Mouse (Mus musculus) heart, postnatal 25 days (tissue): ENCODE results near the gene Dnmt3b. TPM values are rescaled to one million over a fixed set of nuclear protein-coding genes. Genes with fewer than 3 reads are reported as not detected.
A peak's percentile ranks its signal among the peaks of the same experiment; 100 is the strongest.

Experiments used
- DNase-seq: peaks from one replicate; pipeline ENCODE4 v3.0.0; 2022; ENCODE audit warnings: low spot score
- intact Hi-C: fragments of 180-260 bp; cut with DNase I; formaldehyde crosslinking; loops from one replicate; pipeline ENCODE4 v1.15.1; 2025
- total RNA-seq, 2 experiments: library from RNA; stranded (reverse); gene quantifications; 2 replicates each; pipeline ENCODE4 v1.2.3; 2021

Dnmt3b gene
- 1 to 10 TPM; 1.3 to 1.4 TPM for total RNA-seq

DNA sequence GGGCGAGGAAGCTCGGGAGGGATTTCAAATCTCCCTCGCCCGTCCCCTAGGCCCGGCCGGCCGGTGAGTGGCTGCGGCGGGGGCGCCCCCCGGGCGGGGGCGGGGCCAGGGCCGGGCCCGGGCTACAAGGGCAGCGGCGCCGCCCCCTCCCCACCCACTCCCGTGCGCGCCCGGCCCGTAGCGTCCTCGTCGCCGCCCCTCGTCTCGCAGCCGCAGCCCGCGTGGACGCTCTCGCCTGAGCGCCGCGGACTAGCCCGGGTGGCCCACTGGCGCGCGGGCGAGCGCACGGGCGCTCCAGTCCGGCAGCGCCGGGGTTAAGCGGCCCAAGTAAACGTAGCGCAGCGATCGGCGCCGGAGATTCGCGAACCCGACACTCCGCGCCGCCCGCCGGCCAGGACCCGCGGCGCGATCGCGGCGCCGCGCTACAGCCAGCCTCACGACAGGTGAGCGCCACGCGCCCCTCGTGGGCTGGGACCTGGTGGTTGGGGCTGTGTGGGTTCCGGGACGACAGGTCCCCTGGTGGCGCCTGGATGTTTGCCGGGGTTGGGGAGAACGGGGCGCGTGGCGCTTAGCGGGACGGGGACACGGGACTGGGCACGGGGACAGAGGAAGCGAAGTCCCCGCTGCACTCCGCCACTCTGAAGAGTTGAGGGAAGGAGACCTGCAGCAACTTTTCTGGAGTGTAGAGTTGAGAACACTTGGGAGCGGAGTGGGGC is at the start of gene Dnmt3b:
Gene Dnmt3b (plus strand): TSS at position 153 of the 716 bp plus-strand sequence.
- peak; percentile 33 for DNase-seq
- intact Hi-C loops: loop anchor here (1.0 kb wide), 1 partner anchor 16 kb away; no protein-coding TSS in a partner anchor

DNA sequence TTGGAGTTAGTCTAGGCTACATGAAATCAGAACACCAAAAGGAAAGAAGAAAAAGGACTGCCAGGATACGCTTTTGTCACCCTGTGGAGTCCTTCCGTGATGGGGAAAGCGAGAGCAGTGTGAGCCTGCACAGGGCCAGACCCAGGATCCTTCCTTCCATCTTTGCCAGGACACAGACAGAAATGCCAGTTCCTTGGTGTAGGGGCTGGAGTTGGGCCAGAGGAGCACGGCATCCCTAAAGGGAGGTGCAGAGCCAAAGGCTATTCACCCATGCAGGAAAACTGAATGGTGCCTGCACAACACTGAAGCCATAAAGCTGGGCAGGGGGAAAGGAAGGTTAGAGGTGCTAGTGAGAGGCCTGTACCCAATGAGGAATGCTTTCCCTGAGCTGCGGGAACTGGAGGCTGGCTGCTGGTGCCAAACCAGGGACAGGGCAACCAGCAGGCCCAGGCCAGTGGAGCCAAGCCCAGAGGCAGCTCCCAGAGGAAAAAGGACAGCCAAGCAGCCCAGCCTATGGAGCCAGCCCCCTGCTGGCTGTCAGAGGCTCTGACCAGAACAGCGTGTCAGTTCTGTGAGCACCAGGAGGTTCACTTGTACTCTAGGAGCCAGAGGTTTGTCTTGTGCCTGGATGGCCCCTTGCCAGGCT is 49.1 kb upstream of the Dnmt3b start:
- peak; percentile 37 for DNase-seq
- intact Hi-C loops: no loop called here

DNA sequence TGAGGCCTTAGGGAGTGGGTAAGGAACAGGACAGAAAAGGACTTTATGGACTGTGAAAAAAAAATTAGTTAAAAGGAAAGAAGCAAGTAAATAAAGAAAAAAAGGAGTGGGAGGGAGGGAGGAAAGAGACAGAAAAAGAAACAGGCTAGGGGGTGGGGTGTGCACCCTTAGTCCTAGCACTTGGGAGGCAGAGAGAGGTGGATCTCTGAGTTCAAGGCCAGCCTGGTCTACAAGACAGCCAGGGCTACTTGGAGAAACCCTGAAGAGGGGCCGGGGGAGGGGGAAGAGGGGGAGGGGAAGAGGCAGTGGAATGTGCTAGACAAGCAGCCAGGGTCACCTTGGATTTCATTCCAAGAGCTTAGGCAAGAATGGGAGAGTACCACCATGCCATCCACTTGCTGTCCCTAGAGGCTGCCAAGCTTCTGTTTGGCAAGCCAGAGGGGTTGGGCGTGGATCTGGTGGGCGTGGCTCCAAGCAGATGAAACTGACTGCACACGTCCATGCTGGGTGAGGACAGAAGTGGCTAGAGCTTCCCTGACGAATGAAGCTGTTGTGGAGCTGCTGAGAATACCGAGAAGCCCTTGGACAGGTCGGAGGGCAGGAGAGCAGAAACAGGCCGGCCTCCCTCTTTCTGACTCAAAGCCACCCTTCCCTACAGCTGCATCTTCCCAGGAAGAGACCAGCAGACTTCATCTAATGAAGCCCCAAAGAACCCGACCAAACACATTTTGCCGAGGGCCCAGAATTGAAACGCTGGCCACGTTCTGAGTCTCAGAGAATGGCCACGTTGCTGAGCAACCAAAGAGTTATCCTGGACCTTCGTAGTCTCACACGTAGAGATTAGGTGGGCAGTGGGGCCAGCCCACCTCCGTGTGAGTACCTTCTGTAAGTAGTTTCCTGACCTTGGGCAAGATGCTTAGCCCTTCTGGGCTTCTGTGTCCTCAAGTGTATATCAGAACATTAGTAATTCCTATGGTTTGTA is 48.3 kb upstream of the Dnmt3b start:
- DNase-seq: no peak
- intact Hi-C loops: no loop called here

DNA sequence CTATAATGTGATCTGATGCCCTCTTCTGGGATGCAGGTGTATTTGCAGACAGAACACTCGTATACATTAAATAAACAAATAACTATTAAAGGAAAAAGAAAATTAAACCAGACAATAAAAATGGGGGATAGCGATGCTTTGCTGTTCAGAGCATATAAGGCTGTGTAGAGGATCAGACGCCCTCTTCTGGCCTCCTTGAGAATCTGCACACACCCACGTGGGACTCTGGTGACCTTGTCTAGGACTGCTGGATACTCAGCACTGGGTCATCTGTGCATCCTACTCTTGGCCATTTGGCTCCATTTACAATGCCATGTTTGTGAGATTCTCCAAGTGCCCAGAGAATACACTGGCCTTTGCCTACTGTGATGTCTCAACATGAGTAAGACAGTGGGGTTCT is 45.5 kb upstream of the Dnmt3b start:
- no peak for DNase-seq
- intact Hi-C loops: no loop called here

DNA sequence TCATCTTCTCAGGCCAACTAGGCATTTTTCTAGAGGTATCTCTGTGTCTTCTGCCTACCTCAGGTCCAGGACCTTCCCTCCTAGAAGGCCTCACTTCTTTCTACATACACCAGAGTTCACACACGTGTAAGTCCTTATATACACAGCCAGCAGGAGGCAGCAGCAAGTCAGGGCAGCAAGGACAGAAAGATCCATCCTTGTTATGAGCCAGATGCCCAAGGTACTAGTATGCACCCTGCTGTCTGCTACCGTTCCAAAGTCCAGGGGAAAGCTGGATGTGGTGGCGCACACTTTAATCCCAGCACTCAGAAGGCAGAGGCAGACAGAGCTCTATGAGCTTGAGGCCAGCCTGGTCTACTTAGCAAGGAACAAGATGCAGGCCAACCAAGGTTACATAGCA is 42.8 kb upstream of the Dnmt3b start:
- DNase-seq: no peak
- intact Hi-C loops: no loop called here

DNA sequence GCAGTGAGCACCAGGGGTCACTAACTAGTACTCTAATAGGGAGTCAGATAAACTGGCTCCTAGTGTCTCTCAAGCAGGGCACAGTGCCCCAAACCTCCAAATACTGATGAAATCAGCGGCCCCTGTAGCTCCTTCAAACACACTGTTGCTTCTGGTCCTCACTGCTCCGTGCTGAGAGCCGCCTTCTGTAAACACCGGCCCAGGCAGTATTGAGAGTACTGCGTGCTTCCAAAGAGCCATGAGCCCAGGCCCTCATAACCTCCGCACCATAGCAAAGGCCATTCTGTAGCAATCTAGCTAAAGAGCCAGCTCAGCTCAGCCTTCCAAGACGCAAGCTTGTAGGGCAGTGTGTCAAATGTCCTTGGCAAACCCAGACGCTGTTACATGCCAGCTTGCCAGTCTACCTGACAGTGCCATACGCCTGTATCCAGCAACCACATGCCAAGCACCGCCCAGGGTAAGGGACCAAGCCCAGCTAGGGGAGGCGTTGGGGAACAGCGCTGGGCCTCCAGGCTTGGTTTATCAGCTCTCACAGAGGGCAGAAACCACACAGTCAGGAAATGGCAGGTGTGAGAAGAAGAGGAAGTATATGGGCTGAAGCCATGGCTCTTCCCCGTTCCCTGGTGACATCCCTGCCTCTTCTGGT is 41.3 kb upstream of the Dnmt3b start:
- intact Hi-C loops: no loop called here
- DNase-seq: peak; percentile 21

DNA sequence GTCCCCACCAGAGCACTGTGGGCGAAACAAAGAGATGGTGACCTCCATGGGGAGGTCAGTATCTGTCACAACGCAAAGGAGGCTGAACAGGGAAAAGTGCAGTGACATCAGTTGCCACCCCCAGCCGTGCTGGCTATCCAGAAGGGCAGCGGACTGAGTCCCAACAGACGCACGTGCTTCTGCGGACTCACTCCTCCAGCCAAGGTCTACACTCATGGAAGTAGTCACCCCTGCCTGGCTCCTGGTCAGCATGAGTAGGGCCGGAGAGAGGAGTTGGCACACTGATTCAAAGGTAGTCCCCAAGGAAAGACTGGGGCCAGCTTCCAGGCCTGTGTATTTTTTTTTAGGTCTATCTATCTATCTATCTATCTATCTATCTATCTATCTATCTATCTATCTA is 40.2 kb upstream of the Dnmt3b start:
- intact Hi-C loops: no loop called here
- DNase-seq: no peak

DNA sequence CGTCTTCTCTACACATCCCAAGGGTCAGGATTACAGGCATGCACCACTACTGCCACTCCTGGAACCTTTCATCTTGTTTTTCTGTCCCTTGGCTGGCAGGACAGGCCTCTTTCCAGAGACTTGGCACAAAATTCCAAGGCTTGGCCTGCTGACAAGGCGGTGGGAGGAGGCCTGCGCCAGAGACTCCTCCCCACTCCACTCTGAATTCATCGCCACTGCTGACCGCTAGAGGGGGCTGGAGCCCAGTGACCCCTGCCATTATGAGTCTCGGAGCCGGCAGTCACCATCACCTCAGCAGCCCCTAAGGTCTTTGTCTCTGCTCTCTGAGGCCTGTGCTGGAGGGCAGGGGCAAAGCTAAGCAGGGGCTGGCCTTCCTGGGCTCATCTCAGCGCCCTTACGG is 39.7 kb upstream of the Dnmt3b start:
- intact Hi-C loops: no loop called here
- DNase-seq: peak; percentile 71

DNA sequence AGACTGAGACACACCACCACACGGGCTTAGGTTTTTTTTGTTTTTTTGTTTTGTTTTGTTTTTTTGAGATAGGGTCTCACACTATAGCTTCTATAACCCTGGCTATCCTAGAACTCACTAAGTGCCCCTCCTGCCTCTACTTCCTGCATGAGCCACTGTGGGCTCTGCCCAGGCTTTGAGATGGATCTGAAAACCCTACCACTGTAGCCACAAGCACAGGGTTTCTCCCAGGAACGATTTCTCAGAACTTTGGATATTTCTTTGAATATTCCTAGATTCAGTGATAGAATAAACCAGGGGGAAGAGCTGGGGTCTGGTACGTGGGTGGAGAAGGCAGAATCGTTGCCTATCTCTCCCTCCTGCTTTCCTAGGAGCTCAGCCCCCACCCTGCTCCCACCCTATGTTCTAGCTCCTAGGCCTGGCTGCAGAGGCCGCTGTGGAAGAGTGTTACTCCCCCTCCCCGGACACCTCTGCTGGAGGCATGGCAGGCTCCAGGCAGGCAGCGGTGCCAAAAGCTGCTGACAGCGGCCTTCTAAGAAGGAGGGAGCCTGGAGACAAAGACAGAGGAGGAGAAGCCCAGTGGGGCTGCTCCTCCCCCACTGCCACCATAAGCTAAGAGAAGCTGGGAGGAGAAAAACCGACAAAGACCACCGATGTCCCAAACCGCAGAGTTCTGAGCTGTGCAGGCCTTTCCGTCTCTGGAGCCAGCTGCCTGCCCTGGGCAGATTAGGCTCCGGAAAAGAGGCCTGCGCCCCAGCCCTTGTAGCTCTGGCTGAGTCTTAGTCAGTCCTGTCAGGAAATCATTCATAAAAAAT is 38.6 kb upstream of the Dnmt3b start:
- intact Hi-C loops: no loop called here
- DNase-seq: no peak

DNA sequence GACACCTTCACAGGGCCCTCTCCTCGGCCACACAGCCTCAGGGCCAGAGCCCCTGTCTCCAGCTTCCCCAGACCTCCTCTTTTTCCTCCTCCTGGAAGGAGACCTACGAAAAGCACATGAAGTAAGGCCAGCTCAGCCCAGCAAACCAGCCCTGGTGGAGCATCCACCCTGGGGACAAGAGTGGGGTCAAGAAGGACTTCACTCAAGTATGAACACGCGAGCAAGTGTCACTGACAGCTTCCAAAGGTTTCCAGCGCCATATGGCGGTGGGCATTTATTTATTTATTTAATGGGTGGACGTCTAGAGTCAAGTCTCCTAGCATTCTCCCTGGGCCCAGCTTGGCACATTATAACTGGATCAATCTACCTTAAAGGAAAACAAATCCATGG is 38.0 kb upstream of the Dnmt3b start:
- DNase-seq: no peak
- intact Hi-C loops: no loop called here

DNA sequence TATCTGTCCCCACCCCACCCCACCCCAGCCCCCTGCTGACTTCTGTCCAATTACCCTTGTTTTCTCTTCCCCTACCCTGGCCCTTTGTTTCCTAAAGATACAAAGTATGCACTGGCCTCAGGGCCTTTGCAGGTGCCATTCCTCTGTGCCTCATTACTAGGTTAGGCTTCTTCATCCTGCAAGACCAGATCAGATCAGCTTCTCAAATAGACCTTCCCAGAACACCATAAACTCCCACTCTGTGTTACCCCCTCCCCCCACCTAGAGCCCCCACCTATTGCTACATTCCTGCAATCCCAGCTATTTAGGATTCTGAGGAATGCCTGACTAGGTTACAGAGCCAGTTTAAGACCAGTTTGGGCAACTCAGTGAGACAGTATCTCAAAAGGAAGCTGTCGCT is 37.5 kb upstream of the Dnmt3b start:
- no peak for DNase-seq
- intact Hi-C loops: no loop called here

DNA sequence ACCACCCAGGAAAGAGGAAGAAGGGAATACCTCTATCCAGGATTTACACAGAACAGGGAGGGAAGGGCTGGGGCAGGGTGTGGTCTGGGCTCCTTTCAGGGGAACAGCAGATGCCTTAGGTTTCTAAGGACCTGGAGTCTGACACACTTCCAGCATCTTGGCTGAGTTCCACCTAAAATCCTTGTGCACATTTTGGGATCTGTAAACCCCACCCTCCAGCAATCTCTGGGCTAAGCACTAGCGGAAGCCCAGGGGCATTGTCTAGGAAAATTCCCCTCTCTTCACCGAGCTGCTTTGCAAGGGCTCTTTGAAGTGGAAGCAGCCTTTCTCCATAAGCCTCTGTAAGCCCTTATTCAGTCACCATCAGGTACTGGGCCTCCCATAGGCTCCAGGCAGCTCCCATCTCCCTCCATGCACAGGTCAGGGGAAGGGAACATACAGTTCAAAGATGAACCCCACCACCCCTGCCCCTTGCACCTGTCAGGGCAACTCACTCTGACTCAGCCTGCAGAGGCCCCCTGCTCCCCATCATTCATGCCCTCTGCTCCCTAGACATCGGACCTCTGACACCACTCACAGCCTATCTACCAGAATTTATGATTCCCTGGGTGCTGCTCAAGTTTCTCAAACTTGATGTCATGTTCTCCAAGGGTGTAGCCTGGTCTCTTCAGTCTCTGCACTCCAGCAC is 36.5 kb upstream of the Dnmt3b start:
- intact Hi-C loops: no loop called here

DNA sequence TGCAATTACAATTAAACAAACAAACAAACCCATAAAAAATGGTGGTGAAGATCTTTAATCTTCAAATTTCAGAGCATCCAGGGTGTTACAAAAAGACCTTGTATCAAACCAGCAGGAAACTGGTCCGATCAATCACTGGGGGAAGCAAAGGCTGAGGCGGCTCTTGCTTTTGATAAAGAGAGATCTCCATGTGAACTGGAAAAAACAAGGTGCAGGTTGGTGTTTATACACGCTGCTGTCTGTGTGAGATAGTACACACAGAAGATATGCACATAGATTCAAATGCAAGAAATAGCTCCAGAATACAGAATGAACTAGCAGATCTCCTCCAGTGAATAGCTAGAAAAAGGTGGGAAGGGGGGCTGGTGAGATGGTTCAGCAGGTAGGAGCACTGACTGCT is 32.4 kb upstream of the Dnmt3b start:
- no peak for DNase-seq
- intact Hi-C loops: no loop called here

More for the DNA sequence above, 36.5 kb upstream of the Dnmt3b start:
- no peak for DNase-seq

DNA sequence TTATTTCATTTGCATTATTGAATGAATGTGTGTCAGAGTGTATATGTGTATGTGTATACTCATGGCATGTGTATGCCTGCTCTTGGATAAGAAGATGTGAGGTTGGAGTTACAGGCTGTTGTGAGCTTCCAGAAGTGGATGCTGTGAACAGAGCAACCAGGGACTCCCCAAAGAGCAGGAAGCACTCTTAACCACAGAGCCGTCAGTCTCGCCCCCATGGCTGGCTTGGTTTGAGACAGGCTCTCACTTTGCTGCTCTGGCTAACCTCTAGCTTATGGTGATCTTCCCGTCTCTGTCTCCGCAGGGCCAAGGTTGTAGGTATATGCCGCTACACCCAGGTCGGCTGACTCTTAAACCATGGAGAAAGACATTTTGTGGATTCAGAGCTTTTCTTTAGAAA is 30.8 kb upstream of the Dnmt3b start:
- intact Hi-C loops: no loop called here
- no peak for DNase-seq

DNA sequence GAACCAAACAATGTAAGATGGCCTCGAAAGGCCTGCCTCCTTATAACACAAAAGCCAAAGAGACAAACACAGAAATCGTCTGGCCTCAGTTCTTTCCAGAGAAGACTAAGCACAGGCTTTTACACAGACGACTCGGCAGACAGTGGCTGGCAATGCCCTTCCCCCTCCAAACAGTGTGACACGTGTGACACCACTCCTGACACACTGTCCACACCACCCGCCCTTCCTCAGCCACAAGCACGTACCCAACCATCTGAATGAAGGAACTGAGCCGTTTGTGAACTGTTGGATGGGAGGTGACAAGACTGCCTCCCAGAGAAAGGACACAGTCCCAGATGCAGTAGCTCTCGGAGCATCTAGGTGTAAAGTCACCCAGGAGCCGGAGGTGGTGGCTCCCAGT is 30.4 kb upstream of the Dnmt3b start:
- DNase-seq: no peak
- intact Hi-C loops: no loop called here

DNA sequence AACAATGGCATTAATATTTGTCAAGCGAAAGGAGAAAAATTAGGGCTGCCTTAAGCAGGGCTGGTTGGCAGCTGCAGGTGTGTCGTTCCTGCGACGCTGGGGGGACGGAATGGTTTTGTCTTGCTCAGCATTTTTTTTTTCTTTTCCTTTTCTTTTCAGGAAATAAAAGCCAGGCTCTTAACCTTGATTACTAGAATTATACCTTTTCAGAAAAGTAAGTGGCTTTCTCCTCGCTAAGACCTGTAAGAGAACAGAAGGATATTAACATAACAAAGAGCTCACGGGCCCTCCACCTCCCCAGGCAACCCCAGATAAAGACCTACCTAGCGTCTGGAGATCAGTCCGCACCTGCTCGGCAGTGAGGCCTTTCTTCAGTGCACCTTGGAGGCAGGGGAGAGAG is 26.8 kb upstream of the Dnmt3b start:
- DNase-seq: no peak
- intact Hi-C loops: no loop called here

DNA sequence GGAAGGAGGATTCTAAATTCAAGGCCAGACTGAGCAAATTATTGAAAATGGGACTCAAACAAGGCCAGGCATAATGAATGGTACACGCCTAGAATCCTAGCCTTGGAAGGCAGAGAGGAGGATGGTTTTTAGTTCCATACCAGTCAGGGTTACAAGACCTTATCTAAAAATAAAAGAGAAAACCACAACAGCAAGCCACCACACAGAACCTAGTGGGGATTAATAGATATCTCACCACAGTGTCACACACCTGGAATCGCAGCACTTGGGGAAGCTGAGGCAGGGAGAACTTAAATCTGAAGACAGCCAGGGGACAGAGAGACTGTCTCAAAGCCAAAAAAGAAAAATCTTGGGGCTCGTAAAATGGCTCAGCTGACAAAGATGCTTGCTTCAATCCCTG is 18.3 kb upstream of the Dnmt3b start:
- intact Hi-C loops: no loop called here
- DNase-seq: no peak

DNA sequence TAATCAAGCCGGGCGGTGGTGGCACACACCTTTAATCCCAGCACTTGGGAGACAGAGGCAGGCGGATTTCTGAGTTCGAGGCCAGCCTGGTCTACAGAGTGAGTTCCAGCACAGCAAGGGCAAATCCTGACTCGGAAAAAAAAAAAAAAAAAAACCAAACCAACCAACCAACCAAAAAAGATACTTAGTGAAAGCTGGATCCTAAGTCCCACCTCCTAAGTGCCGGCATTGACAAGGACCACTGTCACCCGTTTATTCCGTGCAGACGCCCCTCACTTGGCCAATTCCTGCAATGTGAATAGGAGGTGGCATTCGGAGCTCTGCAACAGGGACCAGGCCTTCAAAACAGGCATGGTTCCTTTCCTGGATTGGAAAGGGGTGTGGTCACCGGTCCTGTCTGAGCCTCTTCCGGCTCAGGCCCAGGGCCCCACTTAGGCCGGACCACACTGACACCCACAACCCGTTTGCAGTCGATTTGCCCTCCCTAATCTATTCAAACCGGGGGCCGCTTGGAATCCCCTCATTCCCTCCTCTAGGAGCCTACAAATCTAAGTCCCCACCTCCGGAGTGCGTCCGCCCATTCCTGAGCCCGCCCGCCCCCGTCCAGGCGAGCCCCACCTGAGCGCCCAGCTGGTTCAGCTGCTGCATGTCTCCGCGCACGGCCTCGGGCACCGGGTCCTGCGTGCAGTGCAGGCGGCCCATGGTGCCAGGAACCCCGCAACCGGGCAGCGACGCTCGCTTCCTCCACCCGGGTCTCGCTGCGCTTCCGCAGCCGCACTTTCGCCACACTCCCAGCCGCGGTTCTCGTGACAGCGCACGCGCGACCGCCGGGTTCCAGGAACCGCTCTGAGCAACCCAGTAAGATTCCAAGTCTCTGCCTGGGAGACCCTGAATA is 17.0 kb upstream of the Dnmt3b start, which contains the start of gene Commd7:
Gene Commd7 (minus strand): TSS at position 806 of the 895 bp plus-strand sequence.
- DNase-seq: peak; percentile 71
- intact Hi-C loops: no loop called here
